Mouse (Mus musculus) thymus, adult 2 months (tissue): ENCODE measurements at regions not wholly inside any gene's neighbourhood (a gene's known extent, or its start where the extent isn't known, plus 50 kb on each side); places are given as distances from the start of the nearest gene placed in this dataset.

Experiments
- DNase-seq: peaks from one replicate; pipeline ENCODE4 v3.0.0; 2021
- H3K27ac ChIP-seq: fragments of 200-500 bp; 2 replicates; pipeline ENCODE4 v1.5.1; 2012; ENCODE audit warnings: low read length, control low read depth; ENCODE audit not compliant: control insufficient read depth, insufficient read depth
- H3K27me3 ChIP-seq: fragments of 200-500 bp; 2 replicates; pipeline ENCODE4 v1.6.1; 2012; ENCODE audit warnings: mild to moderate bottlenecking, low read length, moderate library complexity, mixed read lengths; ENCODE audit not compliant: control insufficient read depth, insufficient read depth
- H3K36me3 ChIP-seq: fragments of 200-500 bp; 2 replicates; pipeline ENCODE4 v1.6.1; 2012; ENCODE audit warnings: mild to moderate bottlenecking, low read length, moderate library complexity; ENCODE audit not compliant: control insufficient read depth, insufficient read depth
- H3K4me1 ChIP-seq: fragments of 200-500 bp; replicated peaks from 2 replicates; pipeline ENCODE4 v1.6.1; 2012; ENCODE audit warnings: low read length; ENCODE audit not compliant: control insufficient read depth, insufficient read depth
- H3K4me3 ChIP-seq: fragments of 200-500 bp; 2 replicates; pipeline ENCODE4 v1.5.1; 2012; ENCODE audit warnings: mild to moderate bottlenecking, low read length, control low read depth, moderate library complexity; ENCODE audit not compliant: control insufficient read depth, insufficient read depth
- CTCF ChIP-seq: fragments of 200-500 bp; IDR thresholded peaks from 2 replicates; pipeline ENCODE4 v1.5.1; 2012; ENCODE audit warnings: mild to moderate bottlenecking, control low read depth, low read length, moderate library complexity, borderline replicate concordance; ENCODE audit not compliant: control insufficient read depth, poor library complexity, insufficient read depth; ENCODE audit errors: extremely low read depth
- POLR2A ChIP-seq: fragments of 200-500 bp; IDR thresholded peaks from 2 replicates; pipeline ENCODE4 v1.6.1; 2012; ENCODE audit warnings: mild to moderate bottlenecking, low read length, control low read depth, moderate library complexity; ENCODE audit not compliant: control insufficient read depth, poor library complexity, insufficient read depth; ENCODE audit errors: extremely low read depth
- WGBS: fragments of 180-500 bp; shearing (Covaris S2); methylation state at CpG from one replicate; pipeline ENCODE4 v1.1.7; 2018; 5-methylcytosine and 5-hydroxymethylcytosine counted together

GRCm38 (mm10) chr14:106265290-106265689 is 159.3 kb downstream of the Trim52 start:
- H3K27ac ChIP-seq = no peak overlapping the region
- no peak overlapping the region for H3K4me3 ChIP-seq
- H3K4me1 ChIP-seq = no peaks in the 10 kb centered on the region
- no peaks in the 10 kb centered on the region for H3K36me3 ChIP-seq
- H3K27me3 ChIP-seq = no peaks in the 10 kb centered on the region
- DNase-seq = no peak
- TF ChIP-seq POLR2A (no peak), CTCF (no peak)
- WGBS = 97% methylated on average over 3 of the region's 3 CpGs

GRCm38 (mm10) chr14:106267679-106268561 is 161.9 kb downstream of the Trim52 start:
- Histone ChIP-seq H3K4me3 (no peak overlapping the region), H3K27ac (no peak overlapping the region), H3K36me3 (no peaks in the 10 kb centered on the region), H3K4me1 (no peaks in the 10 kb centered on the region), H3K27me3 (no peaks in the 10 kb centered on the region)
- no peak for DNase-seq
- TF ChIP-seq CTCF (no peak), POLR2A (no peak)
- 90% methylated on average over 12 of the region's 12 CpGs for WGBS

- H3K36me3 ChIP-seq = no peaks in the 10 kb centered on the region
- TF ChIP-seq POLR2A = no peak
- TF ChIP-seq CTCF = no peak
- H3K4me3 ChIP-seq = no peak overlapping the region
- no peak overlapping the region for H3K27ac ChIP-seq
- no peak for DNase-seq
- WGBS = 61% methylated on average over 6 of the region's 6 CpGs
- no peaks in the 10 kb centered on the region for H3K4me1 ChIP-seq
- H3K27me3 ChIP-seq = no peaks in the 10 kb centered on the region
Measured at GRCm38 (mm10) chr14:106269680-106270079, 163.7 kb downstream of the Trim52 start.

- no peaks in the 10 kb centered on the region for H3K4me1 ChIP-seq
- H3K36me3 ChIP-seq = no peaks in the 10 kb centered on the region
- no peak for TF ChIP-seq CTCF
- TF ChIP-seq POLR2A = no peak
- WGBS = 92% methylated on average over 8 of the region's 8 CpGs
- no peak overlapping the region for H3K27ac ChIP-seq
- DNase-seq = no peak
- no peaks in the 10 kb centered on the region for H3K27me3 ChIP-seq
- H3K4me3 ChIP-seq = no peak overlapping the region
Measured at GRCm38 (mm10) chr14:106313558-106313957, 207.6 kb downstream of the Trim52 start.

- no peak for DNase-seq
Measured at GRCm38 (mm10) chr14:106314079-106314551, 208.1 kb downstream of the Trim52 start.

GRCm38 (mm10) chr14:106318767-106319166 is 212.8 kb downstream of the Trim52 start:
- no peaks in the 10 kb centered on the region for H3K27me3 ChIP-seq
- no peak overlapping the region for H3K4me3 ChIP-seq
- DNase-seq = no peak
- no peak overlapping the region for H3K27ac ChIP-seq
- TF ChIP-seq CTCF = no peak
- no peak for TF ChIP-seq POLR2A
- no peaks in the 10 kb centered on the region for H3K36me3 ChIP-seq
- 41% methylated on average over 5 of the region's 5 CpGs for WGBS
- H3K4me1 ChIP-seq = no peaks in the 10 kb centered on the region

More at GRCm38 (mm10) chr14:106314079-106314551, 208.1 kb downstream of the Trim52 start:
- H3K36me3 ChIP-seq = no peaks in the 10 kb centered on the region
- H3K4me1 ChIP-seq = no peaks in the 10 kb centered on the region
- no peak for TF ChIP-seq POLR2A
- no peak for TF ChIP-seq CTCF
- WGBS = 95% methylated on average over 9 of the region's 9 CpGs
- H3K4me3 ChIP-seq = no peak overlapping the region
- no peak overlapping the region for H3K27ac ChIP-seq
- no peaks in the 10 kb centered on the region for H3K27me3 ChIP-seq
